Mouse (Mus musculus): ENCODE data around the gene Galnt2. TPM values are rescaled to one million over a fixed set of nuclear protein-coding genes. Genes with fewer than 3 reads are reported as not detected.

The Galnt2 gene
- total RNA-seq, 4 experiments from 2014 or later, result 47.0 to 66.5 (median 54.4) TPM

DNA sequence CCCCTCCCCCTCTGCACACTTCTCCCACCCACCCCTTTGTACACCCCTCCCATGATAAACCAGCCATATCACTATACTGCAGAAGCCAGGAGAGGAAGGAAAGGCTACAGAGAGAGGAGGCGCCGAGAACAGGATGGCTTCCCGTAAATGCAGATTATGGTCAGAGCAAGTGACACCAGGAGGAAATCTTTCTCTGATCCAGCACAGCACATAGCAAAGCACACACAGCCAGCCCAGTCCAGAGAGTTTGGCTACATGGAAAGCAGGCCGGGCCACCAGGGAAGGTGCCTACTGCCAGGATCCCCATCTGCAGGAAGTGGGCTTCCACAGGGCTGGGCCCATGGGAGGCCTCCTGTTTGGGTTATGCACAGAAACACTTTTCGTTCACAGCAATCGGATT, 63.2 kb downstream of the Galnt2 start:
- no peak for DNase-seq

DNA sequence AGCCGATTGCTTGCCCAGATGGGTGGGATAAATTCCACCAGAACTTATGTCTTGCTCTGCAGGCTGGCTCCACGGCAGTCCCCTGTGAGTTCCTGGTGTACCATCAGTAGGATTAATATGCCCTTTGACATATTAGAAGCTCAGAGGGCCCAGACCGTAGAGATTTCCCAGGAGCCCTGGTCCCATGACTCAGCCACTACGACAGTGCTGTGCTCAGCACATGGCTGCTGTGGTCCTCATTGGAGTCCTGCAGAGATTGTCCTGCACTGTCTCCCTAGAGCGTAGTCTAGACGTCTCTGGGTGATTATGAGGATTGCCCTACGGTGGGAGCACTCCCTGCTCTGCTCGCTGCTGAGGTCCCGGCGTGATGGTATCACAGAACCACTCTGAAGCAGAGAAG, 63.7 kb downstream of the Galnt2 start:
- DNase-seq, result no peak

DNA sequence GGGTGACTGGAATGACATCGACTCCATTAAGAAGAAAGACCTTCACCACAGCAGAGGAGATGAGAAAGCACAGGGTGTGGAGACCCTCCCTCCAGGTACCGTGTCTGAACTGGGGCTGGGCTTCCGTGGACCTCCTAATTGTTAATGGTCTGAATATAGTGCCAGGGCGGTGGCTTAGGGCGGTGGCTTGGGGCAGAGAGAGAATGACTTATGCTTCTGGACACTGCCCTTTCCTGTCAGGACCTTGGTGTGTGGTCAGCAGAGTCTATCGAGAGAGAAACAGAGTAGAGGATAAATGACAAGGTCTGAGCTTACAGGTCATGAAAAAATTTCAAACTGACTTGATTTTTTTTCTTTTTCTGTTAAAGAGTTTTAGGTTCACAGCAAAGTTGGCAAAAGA, 64.2 kb downstream of the Galnt2 start:
- DNase-seq, result no peak

GRCm38 (mm10) chr8:124301512-124301911, 70.3 kb downstream of the Galnt2 start:
- no peak for DNase-seq

DNA sequence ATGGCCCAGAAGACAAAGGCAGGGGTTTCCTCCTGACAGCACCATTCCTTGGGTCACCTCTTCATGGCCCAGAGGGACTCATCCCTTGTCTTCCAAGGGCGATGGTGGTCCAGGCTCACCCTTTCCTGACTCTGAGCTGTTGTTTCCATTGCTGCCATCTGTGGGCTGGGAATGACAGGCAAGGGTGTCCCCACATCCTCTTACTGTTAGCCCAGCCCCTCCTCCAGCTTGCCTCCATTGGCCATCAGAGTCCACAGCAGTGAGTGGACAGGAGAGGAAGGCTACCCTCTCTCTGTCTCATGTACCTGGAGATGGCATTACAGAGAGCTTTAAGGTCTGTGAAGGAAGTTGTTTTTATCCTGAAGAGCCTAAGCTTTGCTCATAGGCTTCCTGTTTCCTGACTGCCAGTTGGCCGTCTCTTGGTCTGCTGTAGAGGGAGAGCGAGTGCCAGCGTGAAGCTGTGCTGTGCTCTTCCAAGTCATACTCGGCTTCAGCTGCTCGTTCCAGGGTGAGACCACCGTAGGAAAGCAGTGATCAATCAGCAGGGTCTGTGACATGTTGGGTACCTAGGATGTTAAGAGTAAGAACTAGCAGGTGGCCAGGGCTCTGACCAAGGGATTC, 70.9 kb downstream of the Galnt2 start:
- no peak for DNase-seq

DNA sequence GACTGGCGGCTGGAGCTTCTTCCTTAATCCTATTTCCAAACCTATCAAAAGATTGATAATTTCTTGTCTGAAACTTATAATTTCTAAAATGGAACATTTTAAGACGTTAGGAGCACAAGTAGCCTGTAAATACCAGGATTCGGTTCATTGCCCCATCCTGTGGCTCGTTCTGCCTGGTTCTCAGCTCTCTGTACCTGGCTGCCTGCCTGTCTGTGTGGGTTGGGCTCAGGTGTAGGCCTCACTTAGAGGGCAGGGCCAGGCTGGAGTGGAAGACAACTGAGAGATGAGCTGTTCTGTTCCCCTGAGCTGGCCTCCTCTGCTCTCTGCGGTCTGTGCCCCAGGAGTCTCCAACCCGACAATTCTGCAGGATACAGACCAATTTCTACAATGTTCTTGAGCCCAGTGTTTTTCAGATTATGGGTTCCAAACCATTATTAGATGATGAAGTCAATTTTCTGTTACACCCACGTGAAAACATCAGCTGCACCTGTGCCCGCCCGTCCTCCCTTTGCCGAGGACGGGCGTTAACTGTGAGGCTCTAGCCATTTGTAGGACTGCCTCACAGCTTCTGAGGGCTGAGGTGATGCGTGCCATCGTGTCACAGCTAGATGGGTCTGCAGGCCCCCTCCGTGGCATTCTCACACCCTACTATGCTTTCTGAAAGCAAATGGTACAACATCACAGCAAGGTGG, 72.2 kb downstream of the Galnt2 start:
- DNase-seq, result no peak

GRCm38 (mm10) chr8:124304141-124304540, 73.0 kb downstream of the Galnt2 start:
- no peak for DNase-seq

DNA sequence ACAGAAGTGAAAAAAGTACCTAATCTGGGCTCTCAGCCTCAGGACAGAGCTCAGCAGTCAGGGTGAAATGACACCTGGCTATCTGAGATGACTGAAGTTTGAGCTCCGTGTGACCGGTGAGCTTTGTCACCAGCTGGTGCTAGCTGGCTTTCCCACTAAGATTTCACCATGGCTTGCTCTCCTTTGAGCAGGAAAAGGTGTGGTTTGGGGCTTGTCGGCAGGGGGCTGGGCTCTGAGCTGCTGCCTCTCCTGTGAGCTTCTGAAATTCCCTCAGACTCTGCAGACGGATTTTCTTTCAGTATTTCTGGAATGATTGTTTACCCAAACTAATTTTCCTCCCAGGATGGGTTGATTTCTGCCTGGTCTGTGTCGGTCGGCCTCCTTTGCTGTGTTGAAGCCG, 75.4 kb downstream of the Galnt2 start:
- no peak for DNase-seq

DNA sequence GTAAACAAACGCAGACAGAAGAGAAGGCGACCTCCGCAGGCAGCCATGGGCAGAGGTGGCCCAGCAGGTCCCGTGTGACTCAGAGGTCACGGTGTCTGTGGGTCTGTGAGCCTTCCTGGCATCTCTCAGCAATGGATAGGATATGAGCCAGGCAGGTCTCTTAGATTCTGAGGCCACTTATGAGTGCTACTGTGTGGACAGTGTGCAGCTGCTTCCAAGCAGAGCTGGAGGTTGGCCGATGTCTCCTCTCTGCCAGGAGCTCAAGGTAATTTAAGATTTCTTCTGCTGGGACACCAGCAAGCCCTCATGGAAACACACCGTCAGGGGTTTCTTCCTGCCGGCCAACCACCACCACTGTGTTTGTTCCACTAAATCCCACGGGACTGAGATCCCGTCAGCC, 76.5 kb downstream of the Galnt2 start:
- DNase-seq, result no peak

- DNase-seq, result peak; percentile 53
These were observed 79.3 kb downstream of the Galnt2 start for GRCm38 (mm10) chr8:124310509-124310908.

- DNase-seq, result no peak
These were observed 79.9 kb downstream of the Galnt2 start for GRCm38 (mm10) chr8:124311111-124311510.

DNA sequence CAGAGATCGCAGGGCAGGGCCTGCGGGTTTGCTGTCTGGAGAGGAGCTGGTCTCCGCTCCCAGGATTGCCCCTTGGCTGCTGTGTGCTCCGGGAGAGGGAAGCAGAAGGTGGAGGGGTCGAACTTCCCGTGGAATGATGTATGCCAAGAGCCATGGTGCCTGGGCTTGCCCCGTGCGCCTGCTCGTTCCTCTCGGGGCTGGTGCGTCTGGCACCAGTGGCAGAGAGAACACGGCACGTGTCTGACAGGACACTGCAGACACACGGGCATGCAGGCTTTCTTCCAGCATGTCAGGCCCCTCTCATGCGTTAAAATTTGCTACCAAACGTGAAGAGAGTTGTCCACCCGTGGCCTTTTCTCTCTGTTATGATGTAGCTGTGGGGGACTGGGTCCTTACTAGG, 80.5 kb downstream of the Galnt2 start:
- DNase-seq, result no peak

DNA sequence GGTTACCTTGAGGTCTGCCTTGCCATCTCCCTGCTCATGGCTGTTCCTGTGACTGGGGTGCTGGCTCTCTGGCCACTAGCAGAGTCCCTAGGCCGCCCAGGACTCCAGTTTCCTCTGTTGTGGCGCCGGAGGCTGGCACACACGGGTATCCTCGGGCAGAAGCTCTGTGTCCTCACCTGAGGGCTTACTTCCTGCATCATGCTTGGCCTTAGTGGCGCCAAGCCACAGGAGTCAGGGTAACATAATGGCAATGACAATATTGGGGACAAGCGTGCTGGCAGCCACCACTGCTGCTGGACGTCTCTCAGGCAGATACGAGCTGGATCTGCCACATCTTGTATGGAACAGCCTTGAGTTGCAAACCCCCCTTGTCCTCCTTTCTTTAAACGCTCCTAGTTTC, 81.0 kb downstream of the Galnt2 start:
- DNase-seq, result no peak

GRCm38 (mm10) chr8:124314803-124315202, 83.6 kb downstream of the Galnt2 start:
- DNase-seq, result no peak

- DNase-seq, result peak; percentile 55
These were observed 85.4 kb downstream of the Galnt2 start for GRCm38 (mm10) chr8:124316466-124317136.

GRCm38 (mm10) chr8:124317191-124317682, 86.0 kb downstream of the Galnt2 start:
- DNase-seq, result no peak

DNA sequence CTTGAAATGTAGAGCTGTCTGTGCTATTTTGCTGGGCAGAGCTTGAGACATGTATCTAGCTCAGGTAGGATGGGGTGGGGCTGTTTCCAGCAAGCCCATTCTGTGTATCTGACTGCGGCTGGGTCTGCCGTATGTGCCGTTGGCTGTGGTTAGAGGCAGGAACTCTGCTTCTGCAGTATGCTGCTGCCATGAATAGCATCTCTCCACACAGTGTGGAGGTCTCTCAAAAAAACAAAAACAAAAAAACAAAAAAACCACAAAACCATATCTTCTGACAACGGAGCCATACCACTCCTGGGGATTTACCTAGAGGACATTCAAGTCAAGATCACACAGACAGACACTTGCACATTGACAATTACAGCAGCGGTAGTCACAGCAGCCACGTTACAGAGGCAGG, 86.6 kb downstream of the Galnt2 start:
- no peak for DNase-seq

GRCm38 (mm10) chr8:124318612-124319315, 87.6 kb downstream of the Galnt2 start:
- no peak for DNase-seq

- no peak for DNase-seq
These were observed 88.1 kb downstream of the Galnt2 start for GRCm38 (mm10) chr8:124319316-124319652.

- no peak for DNase-seq
These were observed 90.1 kb downstream of the Galnt2 start for GRCm38 (mm10) chr8:124321227-124321840.

GRCm38 (mm10) chr8:124323356-124323755, 92.2 kb downstream of the Galnt2 start:
- DNase-seq, result no peak

DNA sequence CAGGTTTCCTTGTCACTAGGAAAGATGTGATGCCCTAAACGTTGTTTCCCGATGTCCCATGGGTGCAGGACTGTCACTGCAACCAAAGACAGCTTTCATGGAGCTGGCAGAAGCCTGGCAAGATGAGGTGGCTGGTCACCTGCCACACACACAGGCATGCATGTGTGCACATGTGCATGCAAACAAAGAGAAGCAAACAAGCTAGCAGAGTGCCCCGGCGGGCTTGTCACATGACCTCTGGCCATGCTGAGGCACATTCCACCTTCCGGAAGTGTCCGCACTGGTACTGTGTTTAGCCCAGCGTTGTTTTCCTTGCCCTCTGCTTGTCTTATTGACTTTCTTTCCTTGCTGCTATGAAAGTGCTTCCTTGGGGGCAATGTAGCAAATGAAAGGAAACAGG, 97.1 kb downstream of the Galnt2 start:
- no peak for DNase-seq

DNA sequence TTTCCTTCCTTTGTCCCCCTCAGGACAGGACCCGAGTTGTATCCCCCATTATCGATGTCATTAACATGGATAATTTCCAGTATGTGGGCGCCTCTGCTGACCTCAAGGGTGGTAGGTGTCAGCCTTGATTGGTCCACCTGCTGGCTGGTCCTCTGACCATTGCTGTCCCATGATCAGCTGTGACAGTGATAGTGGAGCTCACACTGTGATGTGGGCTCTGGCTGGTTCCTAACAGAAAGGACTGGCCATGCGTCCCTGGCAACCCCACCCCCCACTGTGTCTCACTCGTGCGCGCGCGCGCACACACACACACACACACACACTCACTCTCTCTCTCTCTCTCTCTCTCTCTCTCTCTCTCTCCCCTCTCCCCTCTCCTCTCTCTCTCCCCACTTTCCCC, 98.5 kb downstream of the Galnt2 start:
- no peak for DNase-seq
